Mouse (Mus musculus) G1E (cell line): ENCODE data around the gene Cep295.

Experiments used
- CTCF ChIP-seq: IDR thresholded peaks from 2 replicates; pipeline ENCODE4 v1.5.1; 2012; ENCODE audit warnings: low read depth, low read length, inconsistent platforms, mixed read lengths
- GATA1 ChIP-seq: IDR thresholded peaks from 2 replicates; pipeline ENCODE4 v1.6.1; 2012; ENCODE audit warnings: borderline replicate concordance, low read length, inconsistent platforms, mixed read lengths
- POLR2AphosphoS5 ChIP-seq: IDR thresholded peaks from 2 replicates; pipeline ENCODE4 v1.6.1; 2012; ENCODE audit warnings: low read depth, low read length, inconsistent platforms; ENCODE audit not compliant: insufficient replicate concordance
- TAL1 ChIP-seq: conservative IDR thresholded peaks from 2 replicates; pipeline ENCODE4 v1.6.1; 2012; ENCODE audit warnings: low read depth, low read length, inconsistent platforms, mixed read lengths

GRCm38 (mm10) chr9:15307257-15307656 lies 50.3 kb downstream of the Cep295 start:
- TF ChIP-seq CTCF = no peak
- no peak for TF ChIP-seq POLR2AphosphoS5
- no peak for TF ChIP-seq GATA1
- no peak for TF ChIP-seq TAL1
